Mouse (Mus musculus) cerebellum, adult 9-11 months (tissue): ENCODE results near the gene 1700001P01Rik.

Experiments used
- DNase-seq: peaks from one replicate; pipeline ENCODE4 v3.0.0; 2022

The 1700001P01Rik gene

DNA sequence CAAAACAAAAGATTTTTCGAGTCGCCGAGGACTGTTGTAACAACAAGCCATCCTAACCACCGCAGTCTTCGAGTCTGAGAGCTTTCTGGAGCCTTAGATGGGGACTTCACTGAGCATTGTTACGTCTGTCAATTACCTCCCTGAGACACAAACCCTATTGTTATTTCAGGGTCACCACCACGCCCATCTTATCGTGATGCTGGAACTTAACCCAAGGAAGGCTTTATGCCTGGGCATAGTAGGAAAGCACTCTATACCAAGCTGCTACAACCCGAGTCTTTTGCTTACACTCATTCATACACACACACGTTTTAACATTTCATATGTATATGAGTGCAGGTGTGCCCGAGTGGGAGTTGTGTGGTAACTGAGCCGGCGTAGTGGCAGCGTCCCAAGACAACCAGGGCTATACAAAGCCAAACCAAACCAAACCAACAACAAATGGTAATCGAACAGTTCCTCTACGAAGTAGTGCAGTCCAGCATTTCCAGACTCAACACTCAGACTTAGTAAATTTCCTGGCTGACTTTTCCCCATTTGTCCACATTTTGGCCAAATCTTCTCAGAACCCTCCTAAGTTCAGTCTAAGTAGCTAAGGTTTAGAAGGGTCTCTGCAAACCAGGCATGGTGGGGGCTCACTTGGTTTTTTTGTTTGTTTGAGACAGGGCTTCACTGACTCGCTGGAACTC lies at the start of gene 1700001P01Rik:
Gene 1700001P01Rik, minus strand, starts transcription at position 111 of the 689 bp plus-strand sequence.
- no peak for DNase-seq

DNA sequence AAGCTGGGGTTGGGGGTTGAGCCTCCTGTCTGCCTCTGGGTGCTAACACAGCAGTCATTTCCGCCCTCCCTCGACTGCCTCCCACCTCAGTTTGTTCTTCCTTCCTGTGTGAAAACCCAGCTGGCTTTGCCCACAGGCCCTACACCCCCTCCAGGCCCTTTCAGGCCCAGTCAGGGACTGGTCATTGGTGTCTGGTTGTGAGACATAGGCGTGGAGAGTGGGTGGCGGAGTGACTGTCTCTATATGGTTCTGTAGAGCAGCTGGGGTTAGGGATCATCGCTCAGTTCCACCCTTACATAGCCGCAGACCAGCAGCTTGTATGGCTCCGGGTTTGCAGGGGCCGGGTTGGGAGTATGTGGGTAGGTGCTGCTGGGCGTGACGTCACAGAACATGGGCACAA lies 49.6 kb upstream of the 1700001P01Rik start:
- no peak for DNase-seq

GRCm38 (mm10) chr11:97824895-97825294 lies 49.2 kb upstream of the 1700001P01Rik start:
- no peak for DNase-seq

- DNase-seq = no peak
Measured at GRCm38 (mm10) chr11:97824168-97824567, 48.5 kb upstream of the 1700001P01Rik start.

DNA sequence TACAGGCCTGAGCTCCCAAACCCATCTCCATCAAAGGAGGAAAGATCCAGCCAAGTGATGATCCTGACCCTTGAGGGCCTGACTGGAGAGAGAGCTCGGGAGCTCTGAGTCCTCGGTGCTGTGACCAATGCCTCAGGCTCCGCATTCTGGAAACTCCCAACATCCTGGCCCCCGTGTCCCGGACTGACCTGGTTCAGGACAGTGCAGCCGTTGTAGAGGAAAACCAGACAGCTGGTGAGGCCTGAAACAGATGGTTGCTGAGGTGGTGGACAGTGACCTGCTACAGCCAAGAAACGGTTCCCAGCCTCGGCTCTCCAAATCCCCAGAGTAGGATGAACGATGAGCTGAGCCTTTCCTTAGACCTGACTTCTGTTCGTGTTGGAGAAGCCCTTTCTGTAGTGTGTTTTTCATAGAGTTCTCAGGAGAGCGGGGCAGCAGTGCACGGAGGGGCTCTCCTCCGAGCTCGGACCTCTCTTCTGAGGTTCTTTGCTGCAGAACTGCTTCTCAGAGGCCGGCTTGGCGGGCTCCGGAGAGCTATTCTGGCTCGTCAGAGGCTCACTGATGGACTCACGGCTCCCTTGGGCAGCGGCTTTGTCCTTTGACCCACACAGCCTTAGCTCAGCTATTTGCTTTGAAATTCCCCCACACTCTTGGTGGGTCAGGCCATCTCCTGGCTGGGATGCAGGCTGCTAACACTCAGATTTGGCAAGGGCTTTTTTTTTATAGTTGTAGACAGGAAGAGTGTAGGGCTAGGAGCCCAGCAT lies 47.3 kb upstream of the 1700001P01Rik start:
- peak; percentile 87 for DNase-seq

DNA sequence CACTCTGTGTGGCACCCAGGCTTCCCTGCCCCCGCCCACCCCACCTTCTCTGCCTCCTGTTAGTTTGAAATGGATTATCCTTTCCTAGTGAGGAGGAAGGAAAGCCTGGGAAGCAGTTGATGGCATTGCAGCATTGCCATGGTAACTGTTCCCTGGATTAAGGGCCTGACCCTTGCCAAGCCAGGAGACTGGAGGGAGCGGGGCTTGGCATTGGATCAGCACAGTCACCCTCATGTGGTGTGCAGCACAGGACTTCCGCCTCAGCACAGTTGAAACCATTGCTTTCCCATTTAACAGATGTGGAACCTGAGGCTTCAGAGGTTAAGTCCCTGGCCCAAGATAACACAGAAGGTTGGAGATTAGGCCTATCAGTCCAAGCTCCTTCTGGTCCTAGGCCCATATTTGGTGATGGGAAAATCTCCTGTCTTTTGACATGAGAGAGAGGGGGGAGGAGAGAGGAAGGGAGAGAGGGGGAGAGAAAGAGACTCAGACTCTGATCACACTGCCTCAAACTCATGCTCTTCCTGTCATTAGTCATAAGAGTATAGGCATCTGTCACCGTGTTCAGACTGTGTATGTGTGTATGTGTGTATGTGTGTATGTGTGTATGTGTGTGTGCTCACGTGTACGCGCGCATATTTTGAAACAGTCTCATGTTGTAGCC lies 45.8 kb upstream of the 1700001P01Rik start:
- no peak for DNase-seq

- DNase-seq = peak; percentile 76
Measured at GRCm38 (mm10) chr11:97820840-97821239, 45.1 kb upstream of the 1700001P01Rik start.

DNA sequence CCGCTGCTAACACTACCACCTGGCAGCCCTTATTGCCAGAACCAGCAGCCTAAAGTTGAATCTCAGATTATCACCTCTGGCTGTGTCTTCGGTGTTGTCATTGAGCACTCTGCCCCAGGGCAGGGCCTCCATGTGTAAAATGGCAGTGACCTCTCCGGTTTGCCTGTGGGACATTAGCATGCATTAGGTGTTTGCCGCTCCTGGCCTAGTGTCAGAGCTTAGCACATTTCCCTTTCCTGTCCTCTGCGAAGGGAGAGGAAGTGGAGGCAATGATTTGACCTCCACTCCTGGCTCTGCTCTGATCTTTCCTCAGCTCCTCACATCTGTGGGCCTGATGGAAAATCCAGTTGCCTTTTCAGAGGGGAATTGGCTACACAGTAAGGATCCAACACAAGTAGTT lies 44.2 kb upstream of the 1700001P01Rik start:
- DNase-seq = no peak

GRCm38 (mm10) chr11:97819102-97819501 lies 43.4 kb upstream of the 1700001P01Rik start:
- no peak for DNase-seq

GRCm38 (mm10) chr11:97818571-97818970 lies 42.9 kb upstream of the 1700001P01Rik start:
- peak; percentile 66 for DNase-seq

- no peak for DNase-seq
Measured at GRCm38 (mm10) chr11:97818003-97818402, 42.3 kb upstream of the 1700001P01Rik start.

GRCm38 (mm10) chr11:97817379-97817778 lies 41.7 kb upstream of the 1700001P01Rik start:
- no peak for DNase-seq

- no peak for DNase-seq
Measured at GRCm38 (mm10) chr11:97816916-97817315, 41.2 kb upstream of the 1700001P01Rik start.

GRCm38 (mm10) chr11:97816176-97816575 lies 40.5 kb upstream of the 1700001P01Rik start:
- no peak for DNase-seq

- DNase-seq = no peak
Measured at GRCm38 (mm10) chr11:97815736-97816135, 40.0 kb upstream of the 1700001P01Rik start.

DNA sequence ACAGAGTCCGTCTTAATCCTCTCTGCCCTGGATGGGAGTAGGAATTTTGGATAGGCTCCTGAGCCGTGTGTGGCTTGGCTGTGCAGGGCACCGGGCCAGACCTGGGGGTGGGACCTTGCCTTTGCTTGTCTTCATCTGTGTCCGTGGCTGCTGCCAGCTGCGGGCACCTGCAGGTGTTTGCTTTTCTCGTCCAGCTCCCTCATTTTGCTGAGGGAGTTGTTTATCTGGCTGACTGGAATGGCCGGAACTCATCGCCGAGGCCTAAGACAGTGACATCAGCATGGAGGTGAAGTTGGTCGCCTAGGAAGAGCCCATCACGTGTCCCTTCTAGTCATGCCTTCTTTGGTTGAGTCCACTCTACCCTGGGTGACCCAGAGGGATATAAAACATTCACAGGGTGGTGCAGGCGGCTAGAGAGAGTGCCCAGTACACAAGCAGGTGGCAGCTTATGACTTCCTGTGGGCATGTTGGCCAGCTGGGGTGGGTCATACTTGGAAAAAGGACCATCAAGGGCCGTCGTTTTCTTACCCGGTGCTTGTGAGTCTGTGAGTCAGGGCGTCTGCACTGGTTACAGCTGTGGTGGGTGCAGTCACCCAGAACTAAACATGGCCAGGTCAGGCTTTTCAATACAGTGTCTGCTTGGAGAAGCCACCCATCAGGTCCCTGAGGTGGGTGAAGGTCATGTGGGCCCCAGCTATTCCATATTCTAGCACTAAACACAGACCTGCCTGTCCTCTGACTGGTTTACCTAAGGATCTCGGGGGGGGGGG lies 38.2 kb upstream of the 1700001P01Rik start:
- DNase-seq = no peak

GRCm38 (mm10) chr11:97813085-97813484 lies 37.4 kb upstream of the 1700001P01Rik start:
- DNase-seq = no peak

GRCm38 (mm10) chr11:97812491-97812921 lies 36.8 kb upstream of the 1700001P01Rik start:
- no peak for DNase-seq

GRCm38 (mm10) chr11:97811569-97812362 lies 36.0 kb upstream of the 1700001P01Rik start:
- DNase-seq = peak; percentile 50

- DNase-seq = no peak
Measured at GRCm38 (mm10) chr11:97810970-97811369, 35.3 kb upstream of the 1700001P01Rik start.

DNA sequence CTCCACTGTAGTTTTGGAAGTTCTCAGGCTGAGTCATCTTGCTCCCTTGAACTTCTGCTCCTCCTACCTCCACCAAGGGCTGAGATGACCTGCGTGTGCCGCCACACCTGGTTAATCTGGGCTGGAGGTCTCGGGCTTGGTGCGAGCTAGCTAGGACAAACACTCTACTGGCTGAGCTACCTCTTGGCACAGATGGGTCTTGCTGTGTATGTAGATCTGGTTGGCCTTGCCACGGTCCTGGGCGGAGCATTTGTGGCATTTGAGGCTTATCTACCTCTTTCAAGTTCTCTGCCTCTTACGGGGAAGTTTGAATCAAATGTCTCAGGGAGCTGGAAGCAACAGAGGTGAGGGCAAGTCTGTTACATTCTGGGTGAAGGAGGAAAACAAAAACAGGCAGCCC lies 34.6 kb upstream of the 1700001P01Rik start:
- peak; percentile 54 for DNase-seq
